9 mouse cellular contexts compared by ENCODE assay signal in genomic region chr10:102451756-102452155, GRCm38 (mm10). TPM values are rescaled to one million over a fixed set of nuclear protein-coding genes. Genes with fewer than 3 reads are reported as not detected.
DNase-seq lines count a peak whose midpoint lies in the region; ATAC-seq and TF ChIP-seq lines count a peak whose summit lies in the region.
"Had no signal": no experiment of that assay in that cellular context is flagged by ENCODE, and none has a peak within 500 bp of the region (broad histone marks: within the 10 kb centered on the region; RNA-seq: fewer than 3 reads in every experiment).

No protein-coding gene starts in this region.

- no peak overlapping the region for H3K4me3 ChIP-seq in bone marrow, adult 2 months (replicated peaks; ENCODE audit: control insufficient read depth, low read depth, low read length)
- no peak overlapping the region for H3K4me3 ChIP-seq in forebrain, postnatal 0 days (ENCODE audit: low read depth, low read length)
- H3K4me3 ChIP-seq in kidney, embryonic 15.5 days (replicated peaks), result no peak overlapping the region
- H3K4me3 ChIP-seq: limb, embryonic 15.5 days had no signal

- peak; percentile 55 for TF ChIP-seq CTCF in bone marrow, adult 2 months (IDR thresholded peaks at IDR 0.05; ENCODE audit: control insufficient read depth, insufficient read depth, low read length)
- TF ChIP-seq CTCF in forebrain, postnatal 0 days (IDR thresholded peaks at IDR 0.05; ENCODE audit: low read depth), result peak; percentile 90

- H3K4me1 ChIP-seq in bone marrow, adult 2 months (ENCODE audit: control insufficient read depth, insufficient read depth, low read length), result no peaks in the 10 kb centered on the region
- H3K4me1 ChIP-seq in forebrain, postnatal 0 days (ENCODE audit: insufficient read depth), result no peaks in the 10 kb centered on the region
- no peaks in the 10 kb centered on the region for H3K4me1 ChIP-seq in kidney, embryonic 15.5 days
- H3K4me1 ChIP-seq: limb, embryonic 15.5 days had no signal

- ATAC-seq in forebrain, postnatal 0 days, result no peak; the same call in 1 of the 2 replicates
- ATAC-seq in kidney, embryonic 15.5 days (replicated peaks; ENCODE audit: low FRiP score), result peak; percentile 66; the same call in 1 of the 2 replicates

- H3K9me3 ChIP-seq in forebrain, postnatal 0 days (ENCODE audit: low read length), result no peaks in the 10 kb centered on the region
- H3K9me3 ChIP-seq in kidney, embryonic 15.5 days (replicated peaks), result no peaks in the 10 kb centered on the region
- H3K9me3 ChIP-seq: limb, embryonic 15.5 days had no signal

- no peaks in the 10 kb centered on the region for H3K27me3 ChIP-seq in forebrain, postnatal 0 days (ENCODE audit: insufficient read depth, low read length)
- H3K27me3 ChIP-seq in kidney, embryonic 15.5 days, result no peaks in the 10 kb centered on the region
- H3K27me3 ChIP-seq: limb, embryonic 15.5 days had no signal

- TF ChIP-seq POLR2A in bone marrow, adult 2 months (IDR thresholded peaks at IDR 0.05; ENCODE audit: borderline replicate concordance, control insufficient read depth, low read depth, low read length), result no peak

- no peak overlapping the region for H3K27ac ChIP-seq in bone marrow, adult 2 months (ENCODE audit: control insufficient read depth, insufficient read depth, low read depth, low read length, poor library complexity)
- no peak overlapping the region for H3K27ac ChIP-seq in forebrain, postnatal 0 days (ENCODE audit: low read depth, low read length)
- H3K27ac ChIP-seq in kidney, embryonic 15.5 days, result no peak overlapping the region
- H3K27ac ChIP-seq: limb, embryonic 15.5 days had no signal

- no peak overlapping the region for H3K9ac ChIP-seq in forebrain, postnatal 0 days
- no peak overlapping the region for H3K9ac ChIP-seq in kidney, embryonic 15.5 days
- H3K9ac ChIP-seq: limb, embryonic 15.5 days had no signal

- no peak overlapping the region for H3K4me2 ChIP-seq in forebrain, postnatal 0 days (ENCODE audit: low read depth)
- no peak overlapping the region for H3K4me2 ChIP-seq in kidney, embryonic 15.5 days
- H3K4me2 ChIP-seq: limb, embryonic 15.5 days had no signal

- DNase-seq in gastrocnemius, postnatal 14 days, result peak; percentile 4
- DNase-seq in gastrocnemius, adult 8-10 months (ENCODE audit: low spot score in 2 of 2), result no peak
- peak; percentile 8 for DNase-seq in CD4-positive helper T cell, adult 2 months (ENCODE audit: low read depth, low spot score)
- DNase-seq in forebrain, postnatal 0 days, result peak; percentile 77
- peak; percentile 8 for DNase-seq in lung, postnatal 25 days (ENCODE audit: low spot score)
- DNase-seq in telencephalon, adult 2 months (ENCODE audit: low read depth, low spot score), result peak; percentile 23

- no peaks in the 10 kb centered on the region for H3K36me3 ChIP-seq in forebrain, postnatal 0 days (ENCODE audit: insufficient read depth)
- H3K36me3 ChIP-seq in kidney, embryonic 15.5 days, result no peaks in the 10 kb centered on the region
- H3K36me3 ChIP-seq: limb, embryonic 15.5 days had no signal

- intact Hi-C loops in gastrocnemius, postnatal 14 days (cut with DNase I; ENCODE audit: low total_unique reads), result no loop called here

- 10% methylated on average over 7 of the region's 7 CpGs for WGBS in bone marrow, adult 2 months
- WGBS in forebrain, postnatal 0 days, result 6% methylated on average over 7 of the region's 7 CpGs
- WGBS in kidney, embryonic 15.5 days, result 11% methylated on average over 7 of the region's 7 CpGs

RNA-seq across cellular contexts. Expression of gene Nts, which starts 38.5 kb away (rescaled TPM):
- total RNA-seq in gastrocnemius, postnatal 14 days (2021), result under 1 TPM in 1 of 2 experiments, not detected in 1; 0.39 TPM
- not detected for total RNA-seq in gastrocnemius, adult 8-10 months (2022)
- not detected in 2 replicates for polyA plus RNA-seq in bone marrow, adult 2 months (2011; ENCODE audit: insufficient read depth, insufficient read length, low replicate concordance, missing spikeins)
- total RNA-seq in forebrain, postnatal 0 days (2014; rRNA removed), result 70.8 and 102 TPM in 2 replicates
- polyA plus RNA-seq in forebrain, postnatal 0 days (2015; fragmentation: Nextera tagmentation; extraction: Ambion mirVana), result 141 and 143 TPM in 2 replicates
- polyA plus RNA-seq in kidney, embryonic 15.5 days (2015; fragmentation: Nextera tagmentation; extraction: Ambion mirVana), result 8.8 and 13.1 TPM in 2 replicates

Comparison
In these comparisons a context has a peak if more than half of its experiments do, and no peak if none do; other contexts are left out.
1. DNase-seq: peak in gastrocnemius, postnatal 14 days (single experiment), CD4-positive helper T cell, adult 2 months (single experiment), forebrain, postnatal 0 days (single experiment), lung, postnatal 25 days (single experiment) and telencephalon, adult 2 months (single experiment); none in gastrocnemius, adult 8-10 months (0 of 2).
2. RNA of gene Nts, which starts 38.5 kb away (total RNA-seq): 70.8 to 102 TPM in forebrain, postnatal 0 days; 0.39 TPM in gastrocnemius, postnatal 14 days and not detected in gastrocnemius, adult 8-10 months; every median in the first group is over 10 times any median in the second.